Mouse (Mus musculus): ENCODE measurements around the gene Dis3. TPM values are rescaled to one million over a fixed set of nuclear protein-coding genes. Genes with fewer than 3 reads are reported as not detected.

Gene Dis3
- polyA plus RNA-seq, 1 experiment from 2014 or later: 34.6 TPM

DNA sequence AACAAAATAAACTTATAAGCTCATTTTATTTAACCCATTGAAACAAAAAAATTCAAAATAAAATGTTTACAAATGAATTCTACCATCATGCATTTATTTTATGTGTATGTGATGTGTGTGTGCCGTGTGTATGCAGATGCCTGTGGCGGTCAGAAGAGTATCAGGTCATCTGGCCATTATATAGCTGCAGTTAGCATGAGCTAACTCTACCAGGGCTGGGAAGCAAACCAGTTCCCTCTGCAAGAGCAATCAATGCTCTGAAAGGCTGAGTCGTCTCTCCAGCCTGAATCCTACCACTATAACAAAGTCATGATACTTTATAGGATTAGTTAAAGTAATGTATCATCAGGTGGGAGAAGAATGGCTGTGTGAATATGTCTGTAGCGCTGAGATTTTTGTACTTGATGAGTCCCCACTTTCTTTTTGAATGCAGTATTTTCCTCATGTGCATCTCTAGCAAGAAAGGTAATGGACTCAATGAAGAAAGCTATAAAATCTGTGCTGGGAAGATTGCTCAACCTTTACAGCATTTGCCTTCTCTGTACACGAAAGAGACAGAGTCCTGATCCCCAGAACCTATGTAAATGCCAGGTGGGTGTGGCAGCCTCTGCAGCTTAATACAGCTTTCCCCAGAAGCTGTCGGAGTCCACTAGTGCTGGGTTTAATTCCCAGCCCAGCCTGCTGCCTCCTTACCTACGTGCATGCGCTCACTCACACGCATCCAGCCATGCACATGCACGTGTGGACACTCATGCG, 22.2 kb upstream of the Dis3 start:
- 90% methylated on average over 11 of the region's 11 CpGs for WGBS
- Histone ChIP-seq H3K4me3 (no peak overlapping the region), H3K27ac (no peak overlapping the region), H3K4me1 (no peaks in the 10 kb centered on the region), H3K9ac (no peak overlapping the region), H3K4me2 (no peak overlapping the region), H3K36me3 (peaks cover 12% of the 10 kb centered on the region), H3K27me3 (no peaks in the 10 kb centered on the region), H3K9me3 (no peaks in the 10 kb centered on the region)
- ATAC-seq (ENCODE audit: insufficient number of reproducible peaks, insufficient read depth, low FRiP score, low TSS enrichment, low read depth): no peak

DNA sequence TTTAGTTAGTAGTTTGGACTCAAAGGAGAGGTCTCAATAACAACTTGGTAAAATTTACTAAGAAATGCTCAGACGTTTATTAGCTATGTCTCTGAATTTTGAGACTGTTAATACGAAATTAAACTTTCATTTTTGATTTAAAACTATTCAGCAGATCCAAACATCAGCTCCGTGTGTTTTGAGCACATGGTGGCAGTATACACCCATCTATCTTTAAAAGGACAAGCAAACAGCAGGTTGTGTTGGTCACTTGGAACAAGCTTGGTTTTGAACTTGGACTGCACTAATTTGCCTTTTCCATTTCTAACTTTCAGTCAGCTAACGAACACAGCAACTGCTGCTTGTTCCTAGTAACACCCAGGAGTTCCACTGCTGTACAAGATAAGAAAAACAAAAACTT, 18.0 kb upstream of the Dis3 start:
- Histone ChIP-seq H3K27me3 (no peaks in the 10 kb centered on the region), H3K9me3 (no peaks in the 10 kb centered on the region), H3K9ac (no peak overlapping the region), H3K4me1 (no peaks in the 10 kb centered on the region), H3K4me2 (no peak overlapping the region), H3K36me3 (peaks cover 39% of the 10 kb centered on the region), H3K4me3 (no peak overlapping the region), H3K27ac (no peak overlapping the region)
- no peak for ATAC-seq (ENCODE audit: insufficient number of reproducible peaks, insufficient read depth, low FRiP score, low TSS enrichment, low read depth)
- 80% methylated on average over 4 of the region's 4 CpGs for WGBS

DNA sequence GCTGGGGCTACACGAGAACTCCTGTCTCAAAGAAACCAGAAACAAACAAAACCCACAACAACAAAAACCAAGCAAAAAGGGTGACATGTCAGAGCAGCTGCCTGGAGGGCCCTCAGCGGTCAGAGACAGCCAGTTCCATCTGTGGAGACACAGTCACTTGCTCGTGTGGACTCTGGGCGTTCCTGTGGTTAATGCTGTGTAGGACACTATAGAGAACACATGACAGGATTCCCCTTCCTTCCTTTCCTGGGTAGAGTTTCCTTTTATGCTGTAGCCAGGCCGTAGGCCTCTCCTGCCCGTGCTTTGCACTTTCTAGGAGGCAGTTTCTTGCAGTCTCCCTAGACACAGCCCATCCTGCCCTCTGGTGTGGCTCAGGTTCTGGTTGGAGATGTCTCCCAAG, 9.2 kb upstream of the Dis3 start:
- peaks cover 76% of the 10 kb centered on the region for H3K36me3 ChIP-seq
- no peak overlapping the region for H3K9ac ChIP-seq
- WGBS: 86% methylated on average over 6 of the region's 6 CpGs
- no peak overlapping the region for H3K4me3 ChIP-seq
- no peak for ATAC-seq (ENCODE audit: insufficient number of reproducible peaks, insufficient read depth, low FRiP score, low TSS enrichment, low read depth)
- no peak overlapping the region for H3K27ac ChIP-seq
- no peaks in the 10 kb centered on the region for H3K9me3 ChIP-seq
- H3K27me3 ChIP-seq: no peaks in the 10 kb centered on the region
- no peak overlapping the region for H3K4me2 ChIP-seq
- no peaks in the 10 kb centered on the region for H3K4me1 ChIP-seq

DNA sequence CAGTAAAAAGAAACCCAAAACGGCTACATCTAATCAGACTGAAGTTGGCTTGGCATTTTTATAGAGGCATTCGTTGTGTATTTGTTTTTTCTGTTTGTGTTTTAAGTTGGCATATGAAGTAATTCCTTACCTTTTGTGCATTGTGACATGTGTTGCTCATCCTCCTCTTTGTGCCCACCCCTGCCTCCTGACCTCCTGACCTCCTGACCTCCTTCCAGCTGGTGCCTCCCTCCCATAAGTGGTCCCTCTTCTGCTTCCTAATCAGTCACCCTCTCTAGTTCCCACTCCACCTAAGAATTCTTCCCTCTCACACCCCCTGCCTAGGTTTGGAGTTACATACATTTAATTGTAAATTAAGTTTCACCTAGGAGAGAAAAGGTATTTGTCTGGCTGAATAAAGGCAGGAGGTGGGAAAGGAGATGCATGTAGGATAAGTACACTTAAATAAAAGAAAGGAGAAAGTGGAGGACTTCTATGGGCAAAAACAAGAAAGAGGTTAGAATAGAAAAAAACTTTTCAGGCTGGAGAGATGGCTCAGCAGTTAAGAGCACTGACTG, 8.1 kb upstream of the Dis3 start:
- Histone ChIP-seq H3K27me3 (no peaks in the 10 kb centered on the region), H3K4me2 (no peak overlapping the region), H3K4me3 (no peak overlapping the region), H3K36me3 (peaks cover 79% of the 10 kb centered on the region), H3K9me3 (no peaks in the 10 kb centered on the region), H3K4me1 (no peaks in the 10 kb centered on the region), H3K27ac (no peak overlapping the region), H3K9ac (no peak overlapping the region)
- no peak for ATAC-seq (ENCODE audit: insufficient number of reproducible peaks, insufficient read depth, low FRiP score, low TSS enrichment, low read depth)
- WGBS: 87% methylated on average over 2 of the region's 2 CpGs

DNA sequence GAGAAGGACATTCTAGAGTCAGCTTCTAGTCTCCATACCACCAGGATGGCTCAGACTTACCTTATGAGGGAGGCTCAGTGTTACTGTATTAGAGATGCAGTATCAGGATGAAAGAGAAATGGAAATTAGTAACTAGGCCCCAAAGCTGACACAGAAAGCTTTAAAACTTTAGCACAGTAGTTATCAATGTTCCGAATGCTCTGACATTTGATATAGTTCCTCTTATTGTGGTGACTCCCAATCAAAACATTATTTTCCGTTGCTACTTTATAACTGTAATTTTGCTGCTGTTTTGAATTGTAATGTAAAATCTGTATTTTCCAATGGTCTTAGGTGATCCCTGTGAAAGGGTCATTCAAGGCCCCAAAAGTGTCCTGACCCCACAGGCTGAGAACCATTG, 7.1 kb upstream of the Dis3 start:
- Histone ChIP-seq H3K27me3 (no peaks in the 10 kb centered on the region), H3K9me3 (no peaks in the 10 kb centered on the region), H3K4me2 (no peak overlapping the region), H3K9ac (no peak overlapping the region), H3K27ac (no peak overlapping the region), H3K36me3 (peaks cover 71% of the 10 kb centered on the region), H3K4me1 (no peaks in the 10 kb centered on the region), H3K4me3 (no peak overlapping the region)
- no peak for ATAC-seq (ENCODE audit: insufficient number of reproducible peaks, insufficient read depth, low FRiP score, low TSS enrichment, low read depth)
- 90% methylated on average over 2 of the region's 2 CpGs for WGBS

DNA sequence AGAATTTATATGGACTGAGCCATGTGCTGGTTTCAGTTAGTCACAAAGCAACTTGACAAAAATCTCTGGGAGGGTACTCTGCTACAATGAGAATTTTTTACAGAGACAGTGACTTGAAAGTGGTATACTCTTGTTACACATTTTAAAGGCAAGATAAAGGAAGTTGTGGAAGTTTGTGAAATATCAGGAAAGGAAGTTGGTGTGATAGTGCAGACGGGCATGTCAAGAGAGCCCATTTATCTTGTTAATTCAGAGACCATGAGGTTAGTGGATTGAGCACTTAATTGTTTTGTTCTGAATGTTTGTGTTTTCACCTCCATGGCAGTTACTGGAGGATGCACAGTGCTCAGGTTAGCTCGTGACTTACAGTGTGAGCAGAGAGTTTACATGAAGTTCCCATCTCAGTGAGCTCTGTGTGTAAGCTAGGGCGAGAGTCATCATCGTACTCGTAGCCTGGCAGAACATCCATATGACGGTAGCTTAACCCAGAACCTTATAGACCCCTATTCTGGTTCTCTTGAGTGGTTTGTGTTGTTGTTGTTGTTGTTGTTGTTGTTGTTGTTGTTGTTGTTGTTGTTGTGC, 5.1 kb upstream of the Dis3 start:
- no peak overlapping the region for H3K9ac ChIP-seq
- peaks cover 59% of the 10 kb centered on the region for H3K36me3 ChIP-seq
- no peaks in the 10 kb centered on the region for H3K9me3 ChIP-seq
- ATAC-seq (ENCODE audit: insufficient number of reproducible peaks, insufficient read depth, low FRiP score, low TSS enrichment, low read depth): no peak
- no peak overlapping the region for H3K4me3 ChIP-seq
- no peak overlapping the region for H3K4me2 ChIP-seq
- WGBS: 94% methylated on average over 6 of the region's 6 CpGs
- no peak overlapping the region for H3K27ac ChIP-seq
- H3K4me1 ChIP-seq: no peaks in the 10 kb centered on the region
- H3K27me3 ChIP-seq: no peaks in the 10 kb centered on the region

DNA sequence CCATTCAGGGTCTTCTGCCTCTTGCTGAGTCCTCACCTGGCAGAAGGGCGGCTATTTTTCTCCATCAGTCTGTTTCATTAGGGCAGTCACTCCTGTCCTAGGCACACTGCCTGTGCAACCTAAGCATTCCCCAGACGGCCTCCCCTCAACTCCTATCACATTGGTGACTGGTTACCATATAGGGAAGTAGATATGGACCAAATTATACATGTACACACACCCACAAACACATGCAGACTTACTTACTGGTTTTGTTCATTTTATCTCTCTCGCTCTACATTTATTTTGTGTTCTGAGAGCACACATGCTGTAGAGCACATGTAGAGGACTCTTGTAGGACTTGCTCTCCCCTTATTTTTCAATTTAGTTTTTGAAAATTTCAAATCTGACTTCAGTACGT, 3.5 kb upstream of the Dis3 start:
- H3K9ac ChIP-seq: no peak overlapping the region
- no peaks in the 10 kb centered on the region for H3K9me3 ChIP-seq
- H3K27ac ChIP-seq: no peak overlapping the region
- peaks cover 7% of the 10 kb centered on the region for H3K4me1 ChIP-seq
- WGBS: 90% methylated on average over 4 of the region's 4 CpGs
- peaks cover 46% of the 10 kb centered on the region for H3K36me3 ChIP-seq
- H3K27me3 ChIP-seq: no peaks in the 10 kb centered on the region
- no peak overlapping the region for H3K4me2 ChIP-seq
- no peak overlapping the region for H3K4me3 ChIP-seq
- no peak for ATAC-seq (ENCODE audit: insufficient number of reproducible peaks, insufficient read depth, low FRiP score, low TSS enrichment, low read depth)

DNA sequence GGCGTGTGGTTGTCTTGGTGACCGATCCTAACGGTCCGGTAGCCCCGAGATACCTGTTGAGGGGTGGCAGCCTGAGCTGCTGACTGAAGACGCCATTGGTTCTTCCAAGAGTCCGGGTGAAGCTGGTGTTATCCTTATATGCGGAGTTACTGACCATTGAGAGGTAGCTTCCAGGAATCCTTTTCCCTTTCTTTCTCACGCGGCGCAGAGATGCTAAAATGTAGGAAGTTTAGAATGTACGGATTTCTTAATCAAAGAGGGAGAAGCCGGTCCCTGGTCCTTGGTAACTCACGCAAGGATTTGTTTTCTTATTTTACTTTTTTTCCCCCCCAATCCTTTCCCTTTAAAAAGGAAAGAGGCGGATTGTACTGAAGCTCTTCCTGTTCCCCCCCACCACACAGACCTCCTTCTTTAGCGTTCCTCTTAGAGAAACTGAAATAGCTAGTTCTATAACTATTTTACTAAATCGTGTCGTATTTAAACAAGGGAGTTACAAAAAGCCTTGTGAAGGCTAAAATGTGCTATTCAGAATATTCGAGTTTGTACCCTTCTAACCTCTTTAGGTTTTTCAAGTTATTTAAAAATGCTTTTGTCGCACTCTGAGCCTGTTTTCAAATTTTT, 507 bp upstream of the Dis3 start:
- 8% methylated on average over 20 of the region's 20 CpGs for WGBS
- no peak overlapping the region for H3K27ac ChIP-seq
- ATAC-seq (ENCODE audit: insufficient number of reproducible peaks, insufficient read depth, low FRiP score, low TSS enrichment, low read depth): no peak
- H3K9ac ChIP-seq: peak overlapping the region; percentile 91
- H3K36me3 ChIP-seq: peaks cover 48% of the 10 kb centered on the region
- H3K4me3 ChIP-seq: peak overlapping the region; percentile 75
- no peaks in the 10 kb centered on the region for H3K27me3 ChIP-seq
- H3K4me1 ChIP-seq: peaks cover 7% of the 10 kb centered on the region
- no peaks in the 10 kb centered on the region for H3K9me3 ChIP-seq
- H3K4me2 ChIP-seq: peak overlapping the region; percentile 74

DNA sequence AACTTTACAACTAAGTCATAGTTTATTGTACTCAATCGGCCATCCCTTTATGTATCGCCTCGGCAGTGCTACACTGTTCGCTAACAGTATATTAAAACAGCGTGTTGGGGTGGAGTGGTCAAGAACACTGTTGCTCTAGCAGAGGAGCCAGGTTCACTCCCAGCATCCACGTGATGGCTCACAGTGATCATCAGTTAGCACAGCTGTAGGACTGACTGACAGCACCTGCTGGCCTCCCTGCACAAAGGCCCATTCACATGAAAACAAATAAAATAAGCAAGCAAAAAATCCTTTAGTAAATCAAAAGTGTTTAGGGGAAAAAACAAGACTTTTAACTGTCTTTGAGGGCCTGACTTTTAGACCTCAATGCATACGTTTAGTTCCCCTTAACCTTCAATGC, 10.6 kb downstream of the Dis3 start:
- H3K4me2 ChIP-seq: no peak overlapping the region
- H3K9me3 ChIP-seq: no peaks in the 10 kb centered on the region
- no peak overlapping the region for H3K9ac ChIP-seq
- peaks cover 73% of the 10 kb centered on the region for H3K36me3 ChIP-seq
- H3K27me3 ChIP-seq: no peaks in the 10 kb centered on the region
- 91% methylated on average over 7 of the region's 7 CpGs for WGBS
- H3K27ac ChIP-seq: no peak overlapping the region
- no peak for ATAC-seq (ENCODE audit: insufficient number of reproducible peaks, insufficient read depth, low FRiP score, low TSS enrichment, low read depth)
- H3K4me1 ChIP-seq: no peaks in the 10 kb centered on the region
- H3K4me3 ChIP-seq: no peak overlapping the region

DNA sequence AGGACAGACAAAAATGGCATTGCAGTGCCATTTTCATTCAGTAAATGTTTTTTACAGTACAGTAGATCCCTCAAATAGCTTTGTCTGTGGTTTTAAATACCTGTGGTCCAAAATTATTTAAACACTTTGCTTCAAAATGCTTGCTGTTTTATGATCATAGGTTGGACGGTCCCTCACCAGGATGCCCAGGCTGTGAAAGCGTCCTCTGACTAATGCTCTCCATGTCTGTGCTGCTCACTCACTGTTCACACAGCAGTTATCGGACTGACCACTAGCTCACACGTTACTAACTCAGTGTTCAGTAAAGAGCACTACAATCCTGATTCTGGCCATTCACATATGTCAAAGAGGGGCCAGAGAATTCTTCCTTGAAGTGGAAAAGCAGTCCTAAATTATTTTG, 28.4 kb downstream of the Dis3 start:
- no peak overlapping the region for H3K27ac ChIP-seq
- 87% methylated on average over 4 of the region's 4 CpGs for WGBS
- no peak for ATAC-seq (ENCODE audit: insufficient number of reproducible peaks, insufficient read depth, low FRiP score, low TSS enrichment, low read depth)
- no peak overlapping the region for H3K4me3 ChIP-seq
- H3K9ac ChIP-seq: no peak overlapping the region
- no peak overlapping the region for H3K4me2 ChIP-seq
- peaks cover 59% of the 10 kb centered on the region for H3K36me3 ChIP-seq
- H3K9me3 ChIP-seq: no peaks in the 10 kb centered on the region
- no peaks in the 10 kb centered on the region for H3K4me1 ChIP-seq
- H3K27me3 ChIP-seq: no peaks in the 10 kb centered on the region

DNA sequence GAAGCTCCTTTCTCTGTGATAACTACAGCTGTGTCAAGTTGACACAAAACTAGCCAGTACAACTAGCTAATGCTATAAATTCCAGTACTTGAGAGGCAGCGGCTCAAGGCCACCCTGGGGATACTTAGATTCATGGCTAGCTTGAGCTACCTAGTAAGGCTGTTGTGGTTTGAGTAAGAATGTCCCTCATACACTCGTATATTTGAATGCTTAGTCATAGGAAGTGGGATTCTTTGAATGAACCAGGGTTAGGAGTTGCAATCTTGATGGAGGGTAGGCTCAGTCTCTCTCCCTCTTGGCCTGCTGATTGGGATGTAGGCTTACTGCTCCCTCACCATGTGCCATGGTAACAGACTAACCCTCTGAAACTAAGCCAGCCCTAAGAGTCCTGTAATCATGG, 36.5 kb downstream of the Dis3 start:
- Histone ChIP-seq H3K4me2 (no peak overlapping the region), H3K36me3 (peaks cover 57% of the 10 kb centered on the region), H3K9ac (no peak overlapping the region), H3K4me1 (no peaks in the 10 kb centered on the region), H3K9me3 (no peaks in the 10 kb centered on the region), H3K27me3 (no peaks in the 10 kb centered on the region), H3K27ac (no peak overlapping the region), H3K4me3 (no peak overlapping the region)
- no peak for ATAC-seq (ENCODE audit: insufficient number of reproducible peaks, insufficient read depth, low FRiP score, low TSS enrichment, low read depth)
- 97% methylated on average over 2 of the region's 2 CpGs for WGBS

DNA sequence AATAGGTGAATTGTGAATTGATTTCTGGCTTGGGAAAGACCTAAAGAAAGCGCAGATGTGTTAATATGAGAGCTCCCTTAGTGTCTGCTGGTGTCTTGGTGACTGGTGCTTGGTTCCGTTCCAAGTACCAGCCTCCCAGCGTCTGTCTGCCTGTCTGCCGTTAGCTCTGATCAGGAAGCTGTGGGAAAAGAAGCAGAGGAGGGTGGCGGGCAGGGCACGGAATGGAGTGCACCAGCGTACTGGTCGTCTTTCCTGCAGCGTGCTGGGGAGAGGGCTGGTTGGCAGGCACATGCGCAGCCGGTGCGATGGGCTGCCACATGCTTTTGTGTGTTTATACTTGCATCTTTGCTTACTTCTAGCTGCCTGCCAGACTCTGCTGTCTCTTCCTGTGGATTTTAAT, 39.0 kb downstream of the Dis3 start:
- 88% methylated on average over 12 of the region's 12 CpGs for WGBS
- no peak overlapping the region for H3K9ac ChIP-seq
- H3K4me1 ChIP-seq: no peaks in the 10 kb centered on the region
- ATAC-seq (ENCODE audit: insufficient number of reproducible peaks, insufficient read depth, low FRiP score, low TSS enrichment, low read depth): no peak
- no peaks in the 10 kb centered on the region for H3K9me3 ChIP-seq
- H3K27ac ChIP-seq: no peak overlapping the region
- no peak overlapping the region for H3K4me3 ChIP-seq
- H3K4me2 ChIP-seq: no peak overlapping the region
- peaks cover 66% of the 10 kb centered on the region for H3K36me3 ChIP-seq
- no peaks in the 10 kb centered on the region for H3K27me3 ChIP-seq
